Mouse (Mus musculus): Measurements from ENCODE around the gene Gm3106. TPM values are rescaled to one million over a fixed set of nuclear protein-coding genes. Genes with fewer than 3 reads are reported as not detected.
"Not testable (repeated sequence)": the region's sequence is repeated elsewhere in the genome, so short reads cannot be mapped to it uniquely, and the experiment has no call there.

Gene Gm3106
- polyA plus RNA-seq (2015; fragmentation: Nextera tagmentation; extraction: Ambion mirVana), result not detected in 2 replicates

GRCm38 (mm10) chr5:94217705-94218104, at the start of gene Gm3106:
Gm3106 (plus strand) TSS chr5:94218005.
- H3K4me3 ChIP-seq; H3K9me3 ChIP-seq (replicated peaks); H3K9ac ChIP-seq; H3K4me2 ChIP-seq; H3K36me3 ChIP-seq; H3K4me1 ChIP-seq (replicated peaks); ATAC-seq (replicated peaks; ENCODE audit: insufficient number of reproducible peaks, insufficient read depth, low FRiP score, low read depth); H3K27ac ChIP-seq; H3K27me3 ChIP-seq: not testable (repeated sequence)
- WGBS, result no CpG with 5 or more reads among the region's 2 CpGs

Other genes starting within 250 kb of the Gm3106 start
- gene BC061212, start 147.5 kb upstream of the Gm3106 start, polyA plus RNA-seq (2015; fragmentation: Nextera tagmentation; extraction: Ambion mirVana), result not detected in 2 replicates
- gene Gm6351, start 141.6 kb upstream of the Gm3106 start, polyA plus RNA-seq (2015; fragmentation: Nextera tagmentation; extraction: Ambion mirVana), result not detected in 2 replicates
- gene A430089I19Rik, start 88.8 kb downstream of the Gm3106 start, polyA plus RNA-seq (2015; fragmentation: Nextera tagmentation; extraction: Ambion mirVana), result not detected in 2 replicates
- gene Gm6502, start 96.4 kb downstream of the Gm3106 start, polyA plus RNA-seq (2015; fragmentation: Nextera tagmentation; extraction: Ambion mirVana), result not detected in 2 replicates
- not detected in 2 replicates for gene AA792892, start 121.7 kb downstream of the Gm3106 start, polyA plus RNA-seq (2015; fragmentation: Nextera tagmentation; extraction: Ambion mirVana)
- gene Gm7682, start 227.8 kb downstream of the Gm3106 start, polyA plus RNA-seq (2015; fragmentation: Nextera tagmentation; extraction: Ambion mirVana), result not detected in 2 replicates

Measured in heart, embryonic 15.5 days (tissue).